Comparison of ENCODE assay signal across 11 mouse cellular contexts in genomic region chr5:32657386-32657785, GRCm38 (mm10). TPM values are rescaled to one million over a fixed set of nuclear protein-coding genes. Genes with fewer than 3 reads are reported as not detected.
A peak's percentile ranks its signal among the peaks of the same experiment; 100 is the strongest.
DNase-seq lines count a peak whose midpoint lies in the region; ATAC-seq and TF ChIP-seq lines count a peak whose summit lies in the region.
"Had no signal": no experiment of that assay in that cellular context is flagged by ENCODE, and none has a peak within 500 bp of the region (broad histone marks: within the 10 kb centered on the region; RNA-seq: fewer than 3 reads in every experiment).

No protein-coding gene starts in this region.

- no peaks in the 10 kb centered on the region for H3K27me3 ChIP-seq in lung, postnatal 0 days (replicated peaks; ENCODE audit: insufficient read depth, low read length)

- no peak overlapping the region for H3K27ac ChIP-seq in gastrocnemius, adult 2 months
- H3K27ac ChIP-seq in lung, postnatal 0 days (ENCODE audit: low read length): no peak overlapping the region

- TF ChIP-seq POLR2A in lung, adult 2 months (IDR thresholded peaks at IDR 0.05; ENCODE audit: borderline replicate concordance, extremely low read depth, low read depth, low read length): no peak

- 51% methylated on average over 1 of the region's 1 CpGs for WGBS in lung, postnatal 0 days
- WGBS in lung, adult 2 months: 48% methylated on average over 1 of the region's 1 CpGs

- 0 out of 2 replicates have a peak, but pooled peaks cover 7% of the 10 kb centered on the region for H3K36me3 ChIP-seq in lung, postnatal 0 days (ENCODE audit: insufficient read depth, low read length)

- peak; percentile 85 for TF ChIP-seq CTCF in gastrocnemius, adult 2 months (IDR thresholded peaks at IDR 0.05)
- peak; percentile 69 for TF ChIP-seq CTCF in lung, postnatal 0 days (IDR thresholded peaks at IDR 0.05)
- TF ChIP-seq CTCF in lung, adult 2 months (IDR thresholded peaks at IDR 0.05; ENCODE audit: insufficient read depth, low read length): no peak

- no peaks in the 10 kb centered on the region for H3K9me3 ChIP-seq in lung, postnatal 0 days (ENCODE audit: low read length)

- no peak for DNase-seq in gastrocnemius, adult 2 months
- no peak for DNase-seq in gastrocnemius, postnatal 10 days
- DNase-seq in lung, postnatal 0 days (ENCODE audit: low spot score): peak; percentile 67
- DNase-seq in lung, adult 2 months: no peak
- peak; percentile 21 for DNase-seq in ZHBTc4 (ENCODE audit: low read depth, low spot score)
- DNase-seq in retina, postnatal 1 day: peak; percentile 37
- no peak for DNase-seq in urinary bladder, postnatal 25 days (ENCODE audit: low spot score)
- no peak for DNase-seq in heart, postnatal 36 days
- DNase-seq: cerebellum, adult 9-11 months; heart, postnatal 4 days; lung, adult 18-20 months had no signal

- H3K9ac ChIP-seq in lung, postnatal 0 days (replicated peaks; ENCODE audit: low read depth): no peak overlapping the region

- no peak for TF ChIP-seq EP300 in lung, postnatal 0 days (IDR thresholded peaks at IDR 0.05)

- ATAC-seq in lung, postnatal 0 days: no peak

- no peak overlapping the region for H3K4me2 ChIP-seq in lung, postnatal 0 days (replicated peaks; ENCODE audit: low read depth, low read length)

- no peak overlapping the region for H3K4me3 ChIP-seq in gastrocnemius, adult 2 months
- no peak overlapping the region for H3K4me3 ChIP-seq in lung, postnatal 0 days (ENCODE audit: low read depth, low read length)
- H3K4me3 ChIP-seq in lung, adult 2 months (replicated peaks; ENCODE audit: extremely low read depth, low read depth, low read length): no peak overlapping the region

- intact Hi-C loops in gastrocnemius, adult 2 months (cut with DNase I): loop anchor here (1.0 kb wide), 1 partner anchor 68 kb away; no protein-coding TSS in a partner anchor
- intact Hi-C loops in heart, postnatal 36 days (cut with DNase I): loop anchor here (1.0 to 2.0 kb wide), 3 partner anchors 47 to 69 kb away; partner anchors contain the start of gene Yes1

- no peaks in the 10 kb centered on the region for H3K4me1 ChIP-seq in lung, postnatal 0 days (ENCODE audit: insufficient read depth, low read depth, low read length)
- no peaks in the 10 kb centered on the region for H3K4me1 ChIP-seq in lung, adult 2 months (ENCODE audit: control insufficient read depth, insufficient read depth, low read length)

RNA-seq across cellular contexts. Expression of gene Yes1, which starts 46.4 kb away (rescaled TPM):
- total RNA-seq in gastrocnemius, adult 2 months (2021): 1 to 10 TPM; 9.1 to 9.8 TPM
- total RNA-seq in gastrocnemius, postnatal 10 days (2021): 10 to 100 TPM; 18.6 to 23.6 TPM
- polyA plus RNA-seq in lung, postnatal 0 days (2015; fragmentation: Nextera tagmentation; extraction: Ambion mirVana): 28.5 and 35.5 TPM in 2 replicates
- polyA plus RNA-seq in lung, adult 2 months (2012; rRNA removed): 3.6 and 4.6 TPM in 2 replicates
- total RNA-seq in heart, postnatal 36 days (2021): 10 to 100 TPM; 21.1 to 21.6 TPM

Comparison
In these comparisons a context has a peak if more than half of its experiments do, and no peak if none do; other contexts are left out.
1. DNase-seq: peak in lung, postnatal 0 days (single experiment), ZHBTc4 (single experiment) and retina, postnatal 1 day (single experiment); none in gastrocnemius, adult 2 months (single experiment), gastrocnemius, postnatal 10 days (single experiment), lung, adult 2 months (single experiment), urinary bladder, postnatal 25 days (single experiment) and heart, postnatal 36 days (0 of 2).